Mouse (Mus musculus) limb, embryonic 14.5 days (tissue): ENCODE measurements at regions not wholly inside any gene's neighbourhood (a gene's known extent, or its start where the extent isn't known, plus 50 kb on each side); places are given as distances from the start of the nearest gene placed in this dataset.

ENCODE experiments used
- ATAC-seq: fragments of 200-750 bp; cut with Nextera tagmentation; 2 replicates; pipeline ENCODE4 v1.8.0; 2017; ENCODE audit warnings: low read depth, moderate number of reproducible peaks, moderate TSS enrichment; ENCODE audit not compliant: low FRiP score
- DNase-seq: peaks from one replicate; pipeline ENCODE4 v3.0.0-alpha.2; 2015; ENCODE audit warnings: low spot score
- H3K27ac ChIP-seq: fragments of 300-500 bp; sonication (generic); replicated peaks from 2 replicates; pipeline ENCODE4 v1.5.1; 2014; ENCODE audit warnings: low read depth, mild to moderate bottlenecking, low read length, moderate library complexity, mixed read lengths
- H3K27me3 ChIP-seq: fragments of 300-500 bp; sonication (generic); 2 replicates; pipeline ENCODE4 v1.6.1; 2014; ENCODE audit warnings: low read length, mixed read lengths; ENCODE audit not compliant: control insufficient read depth, insufficient read depth
- H3K36me3 ChIP-seq: fragments of 300-500 bp; sonication (generic); 2 replicates; pipeline ENCODE4 v1.6.1; 2014; ENCODE audit warnings: mild to moderate bottlenecking, low read length, moderate library complexity, mixed read lengths; ENCODE audit not compliant: control insufficient read depth, insufficient read depth
- H3K4me1 ChIP-seq: fragments of 300-500 bp; sonication (generic); 2 replicates; pipeline ENCODE4 v1.6.1; 2014; ENCODE audit warnings: antibody characterized with exemption, low read length, mixed read lengths; ENCODE audit not compliant: control insufficient read depth, insufficient read depth
- H3K4me2 ChIP-seq: fragments of 300-500 bp; sonication (generic); replicated peaks from 2 replicates; pipeline ENCODE4 v1.6.1; 2014; ENCODE audit warnings: low read depth, mild to moderate bottlenecking, low read length, moderate library complexity; ENCODE audit not compliant: severe bottlenecking
- H3K4me3 ChIP-seq: fragments of 300-500 bp; sonication (generic); replicated peaks from 2 replicates; pipeline ENCODE4 v1.5.1; 2014; ENCODE audit warnings: low read length
- H3K9ac ChIP-seq: fragments of 300-500 bp; sonication (generic); 2 replicates; pipeline ENCODE4 v1.6.1; 2014; ENCODE audit warnings: mild to moderate bottlenecking, low read depth, low read length, moderate library complexity; ENCODE audit not compliant: severe bottlenecking
- H3K9me3 ChIP-seq: fragments of 300-500 bp; sonication (generic); 2 replicates; pipeline ENCODE4 v1.6.1; 2016; ENCODE audit warnings: low read length; ENCODE audit not compliant: control insufficient read depth
- POLR2A ChIP-seq: fragments of 200-500 bp; IDR thresholded peaks from 2 replicates; pipeline ENCODE4 v1.8.0; 2012; ENCODE audit warnings: inconsistent platforms, mild to moderate bottlenecking, moderate library complexity, borderline replicate concordance; ENCODE audit not compliant: insufficient read depth, insufficient read length; ENCODE audit errors: extremely low read depth
- WGBS: fragments of 180-500 bp; shearing (Covaris S2); extraction: QIAGEN DNeasy Blood & Tissue Kit; methylation state at CpG from one replicate; pipeline ENCODE4 v1.1.7; 2014; 5-methylcytosine and 5-hydroxymethylcytosine counted together

DNA sequence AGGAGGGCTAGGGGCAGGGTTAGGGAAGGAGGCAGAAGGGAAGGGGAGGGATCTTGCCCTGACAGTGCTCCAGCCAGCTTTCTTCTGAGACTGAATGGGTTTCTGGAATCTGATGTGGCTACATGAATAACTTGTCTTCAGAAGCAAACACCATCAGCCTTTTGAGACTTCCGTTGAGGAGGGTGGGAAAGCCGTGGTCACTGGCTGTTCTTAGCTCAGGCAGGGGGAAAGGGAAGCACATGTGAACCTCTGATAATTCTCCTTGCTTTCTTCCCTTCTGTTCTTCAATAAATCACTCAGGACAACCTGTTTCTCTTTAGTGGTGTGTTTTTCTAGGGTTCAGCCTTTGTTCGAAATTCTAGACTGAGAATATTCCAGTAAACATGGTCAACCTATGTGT lies 148.9 kb downstream of the Bcl11a start:
- DNase-seq (no peak), ATAC-seq (no peak)
- Histone ChIP-seq H3K9me3 (no peaks in the 10 kb centered on the region), H3K4me1 (peaks cover 2% of the 10 kb centered on the region; the same call in 1 of the 2 replicates), H3K4me2 (no peak overlapping the region), H3K4me3 (no peak overlapping the region), H3K9ac (no peak overlapping the region), H3K36me3 (no peaks in the 10 kb centered on the region), H3K27ac (no peak overlapping the region), H3K27me3 (no peaks in the 10 kb centered on the region)
- TF ChIP-seq POLR2A = no peak
- 66% methylated on average over 3 of the region's 3 CpGs for WGBS

DNA sequence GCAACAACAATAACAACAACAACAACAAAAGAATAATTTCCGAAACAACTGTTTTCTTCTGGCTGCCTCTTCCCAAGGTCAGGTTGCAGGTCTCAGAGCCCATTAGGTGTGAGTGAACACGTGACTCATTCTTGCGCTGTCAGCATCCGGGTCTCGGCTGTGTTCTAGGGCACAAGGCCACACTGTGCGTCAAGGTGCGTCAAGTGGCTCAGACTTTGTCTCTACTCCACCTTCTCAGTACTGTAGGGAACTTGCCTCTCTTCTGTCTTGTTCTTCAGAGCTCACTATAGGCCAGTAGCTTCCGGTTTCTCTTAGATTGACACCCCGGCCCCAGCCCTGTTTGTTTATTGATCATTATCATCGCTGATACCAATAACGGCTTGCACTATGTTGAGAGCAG lies 155.5 kb downstream of the Bcl11a start:
- no peak overlapping the region for H3K27ac ChIP-seq
- no peaks in the 10 kb centered on the region for H3K27me3 ChIP-seq
- H3K36me3 ChIP-seq = no peaks in the 10 kb centered on the region
- 81% methylated on average over 11 of the region's 11 CpGs for WGBS
- DNase-seq (no peak), ATAC-seq (no peak)
- TF ChIP-seq POLR2A = no peak
- H3K4me2 ChIP-seq = no peak overlapping the region
- H3K4me1 ChIP-seq = peaks cover 10% of the 10 kb centered on the region; the same call in 1 of the 2 replicates
- H3K9ac ChIP-seq = no peak overlapping the region
- H3K9me3 ChIP-seq = no peaks in the 10 kb centered on the region
- H3K4me3 ChIP-seq = no peak overlapping the region

DNA sequence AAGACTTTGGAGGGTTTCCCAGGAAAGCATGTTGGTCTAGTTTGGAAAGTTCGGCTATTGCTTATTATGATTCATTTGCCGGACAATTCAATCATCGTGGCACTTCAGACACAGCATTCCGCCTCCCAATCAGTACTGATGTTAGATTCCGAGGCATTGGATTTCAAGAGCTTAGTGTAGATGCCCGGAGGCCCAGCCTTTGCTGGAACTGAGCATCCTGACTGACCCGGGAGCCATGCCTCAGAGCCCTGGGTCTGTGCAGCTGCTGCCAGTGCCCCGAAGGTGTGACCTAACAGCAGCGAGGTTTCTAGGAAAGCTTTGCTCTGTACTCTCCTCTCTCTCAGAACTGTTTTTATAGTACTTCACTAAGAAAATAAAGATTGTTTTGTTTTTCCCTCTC lies 156.0 kb downstream of the Bcl11a start:
- TF ChIP-seq POLR2A = no peak
- Histone ChIP-seq H3K9ac (no peak overlapping the region), H3K9me3 (no peaks in the 10 kb centered on the region), H3K27me3 (no peaks in the 10 kb centered on the region), H3K4me2 (no peak overlapping the region), H3K27ac (no peak overlapping the region), H3K36me3 (no peaks in the 10 kb centered on the region), H3K4me3 (no peak overlapping the region), H3K4me1 (peaks cover 10% of the 10 kb centered on the region; the same call in 1 of the 2 replicates)
- no peak for DNase-seq
- no peak for ATAC-seq
- 45% methylated on average over 9 of the region's 9 CpGs for WGBS

DNA sequence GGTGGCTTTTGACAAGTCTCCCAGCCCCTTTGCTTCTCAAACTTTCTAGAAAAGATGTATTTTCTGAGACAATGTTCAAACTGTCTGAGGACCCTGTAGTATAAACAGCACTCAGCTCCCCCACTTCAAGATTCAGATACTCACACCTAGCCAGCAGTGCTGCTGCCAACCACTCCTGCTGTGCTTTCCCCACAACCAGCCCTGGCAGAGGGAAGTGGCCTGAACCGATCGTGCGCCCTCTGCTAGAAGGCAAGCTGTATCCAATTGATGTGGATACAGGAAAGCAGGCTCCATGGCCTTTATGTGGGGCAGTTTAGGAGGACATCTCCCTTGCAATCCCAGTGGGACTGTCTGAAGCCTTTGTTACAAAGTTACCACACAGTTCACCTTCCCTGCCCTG lies 156.6 kb downstream of the Bcl11a start:
- no peak for DNase-seq
- Histone ChIP-seq H3K4me1 (peaks cover 10% of the 10 kb centered on the region; the same call in 1 of the 2 replicates), H3K9ac (no peak overlapping the region), H3K4me3 (no peak overlapping the region), H3K27ac (no peak overlapping the region), H3K4me2 (no peak overlapping the region), H3K9me3 (no peaks in the 10 kb centered on the region), H3K27me3 (no peaks in the 10 kb centered on the region), H3K36me3 (no peaks in the 10 kb centered on the region)
- 57% methylated on average over 3 of the region's 3 CpGs for WGBS
- TF ChIP-seq POLR2A = no peak
- ATAC-seq = no peak

DNA sequence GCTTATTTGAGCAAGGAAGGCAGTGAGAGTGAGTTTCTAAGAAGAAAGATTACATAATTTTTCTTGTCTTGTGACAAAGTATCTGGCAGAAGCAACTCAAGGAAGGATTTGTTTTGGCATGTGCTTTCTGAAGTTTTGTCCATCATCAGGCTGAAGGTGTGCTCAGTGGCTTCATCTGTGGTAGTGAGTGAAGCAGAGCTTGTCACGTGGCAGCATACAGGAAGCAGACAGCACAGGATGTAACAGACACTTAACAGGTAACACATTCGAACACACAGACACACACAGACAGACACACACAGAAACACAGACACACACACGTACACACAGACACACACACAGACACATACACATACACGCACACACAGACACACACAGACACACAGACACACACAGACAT lies 157.5 kb downstream of the Bcl11a start:
- Histone ChIP-seq H3K27me3 (no peaks in the 10 kb centered on the region), H3K4me1 (peaks cover 10% of the 10 kb centered on the region; the same call in 1 of the 2 replicates), H3K9ac (no peak overlapping the region), H3K4me3 (no peak overlapping the region), H3K36me3 (no peaks in the 10 kb centered on the region), H3K4me2 (no peak overlapping the region), H3K27ac (no peak overlapping the region), H3K9me3 (no peaks in the 10 kb centered on the region)
- WGBS = 61% methylated on average over 4 of the region's 4 CpGs
- TF ChIP-seq POLR2A = no peak
- DNase-seq (no peak), ATAC-seq (no peak)

DNA sequence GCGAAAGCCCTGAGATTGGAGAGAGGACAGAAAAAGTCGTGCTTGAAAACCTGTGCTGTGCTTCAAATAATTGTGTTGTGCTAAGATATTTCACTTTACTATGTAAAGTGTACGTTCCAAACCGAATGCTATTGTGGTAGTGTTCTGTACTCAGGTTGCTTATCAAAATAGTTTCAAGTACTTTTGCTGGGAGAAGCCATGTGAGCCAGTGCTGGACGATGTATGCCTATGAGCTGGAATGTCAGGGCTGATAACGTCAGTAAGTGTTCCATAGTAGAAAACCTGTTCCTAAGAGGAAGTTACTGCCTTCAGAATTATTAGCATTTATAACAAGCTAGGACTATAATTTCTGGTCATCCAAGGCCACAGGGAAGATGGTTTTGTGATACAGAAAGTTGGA lies 161.8 kb downstream of the Bcl11a start:
- no peak overlapping the region for H3K4me2 ChIP-seq
- no peak overlapping the region for H3K4me3 ChIP-seq
- no peak for ATAC-seq
- WGBS = 88% methylated on average over 6 of the region's 6 CpGs
- no peak for TF ChIP-seq POLR2A
- H3K27ac ChIP-seq = no peak overlapping the region
- no peaks in the 10 kb centered on the region for H3K36me3 ChIP-seq
- H3K4me1 ChIP-seq = peaks cover 15% of the 10 kb centered on the region
- no peaks in the 10 kb centered on the region for H3K9me3 ChIP-seq
- H3K9ac ChIP-seq = no peak overlapping the region
- DNase-seq = no peak
- no peaks in the 10 kb centered on the region for H3K27me3 ChIP-seq
